Mouse (Mus musculus): ENCODE results near the gene Prr15. TPM values are rescaled to one million over a fixed set of nuclear protein-coding genes. Genes with fewer than 3 reads are reported as not detected.

The Prr15 gene
- polyA plus RNA-seq, 1 experiment from 2014 or later: 4.5 TPM

DNA sequence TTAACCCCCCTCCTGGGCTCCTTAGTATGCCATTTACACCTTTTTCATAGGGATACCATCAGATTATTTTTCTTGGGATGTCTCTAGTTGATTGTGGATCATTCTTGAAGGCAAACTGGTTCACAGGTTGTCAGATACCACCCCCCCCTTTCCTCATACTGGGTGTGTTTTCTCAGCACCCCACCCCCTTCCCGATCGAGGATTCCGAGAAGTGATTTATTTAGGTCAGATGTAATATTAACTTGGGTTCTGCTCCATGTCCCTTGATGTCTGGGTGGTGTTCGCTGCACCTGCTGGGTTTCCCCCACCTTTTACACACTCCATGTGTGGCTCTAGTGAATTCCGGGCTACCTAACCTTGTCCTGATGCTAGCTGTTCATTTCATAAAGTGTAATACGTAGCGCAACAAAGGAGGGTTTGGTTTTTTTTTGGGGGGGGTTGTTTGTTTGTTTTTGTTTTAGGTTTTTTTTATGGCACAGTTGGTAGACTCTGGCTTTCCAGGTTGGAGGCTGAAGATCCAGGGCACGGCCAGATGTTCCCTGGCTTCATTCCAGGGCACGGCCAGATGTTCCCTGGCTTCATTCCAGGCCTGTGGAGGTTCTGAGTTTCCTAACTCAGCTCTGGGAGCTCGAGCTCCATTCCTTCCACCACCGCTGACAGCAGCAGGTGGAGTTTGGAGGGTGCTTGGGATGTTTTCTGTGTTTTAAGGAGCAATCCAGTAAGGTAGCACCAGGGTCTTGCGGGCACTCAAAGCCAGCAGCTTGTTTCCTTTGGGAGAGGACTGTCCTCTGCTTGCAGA lies 37.1 kb downstream of the Prr15 start:
- H3K4me1 ChIP-seq (ENCODE audit: control insufficient read depth, insufficient read depth, low read length): 0 out of 2 replicates have a peak, but pooled peaks cover 5% of the 10 kb centered on the region
- H3K36me3 ChIP-seq (ENCODE audit: control insufficient read depth, insufficient read depth, low read length): no peaks in the 10 kb centered on the region
- WGBS: 66% methylated on average over 12 of the region's 12 CpGs
- H3K4me2 ChIP-seq (ENCODE audit: low read depth, low read length): no peak overlapping the region
- H3K27ac ChIP-seq (replicated peaks; ENCODE audit: low read depth, low read length): no peak overlapping the region
- no peak overlapping the region for H3K9ac ChIP-seq (ENCODE audit: low read depth, low read length)
- H3K4me3 ChIP-seq (ENCODE audit: low read depth, low read length): no peak overlapping the region
- no peak for ATAC-seq (ENCODE audit: low read depth)
- no peaks in the 10 kb centered on the region for H3K27me3 ChIP-seq (replicated peaks; ENCODE audit: control insufficient read depth, insufficient read depth, low read length)
- H3K9me3 ChIP-seq (ENCODE audit: control insufficient read depth, low read length): no peaks in the 10 kb centered on the region
- no peak for DNase-seq (ENCODE audit: low spot score)

DNA sequence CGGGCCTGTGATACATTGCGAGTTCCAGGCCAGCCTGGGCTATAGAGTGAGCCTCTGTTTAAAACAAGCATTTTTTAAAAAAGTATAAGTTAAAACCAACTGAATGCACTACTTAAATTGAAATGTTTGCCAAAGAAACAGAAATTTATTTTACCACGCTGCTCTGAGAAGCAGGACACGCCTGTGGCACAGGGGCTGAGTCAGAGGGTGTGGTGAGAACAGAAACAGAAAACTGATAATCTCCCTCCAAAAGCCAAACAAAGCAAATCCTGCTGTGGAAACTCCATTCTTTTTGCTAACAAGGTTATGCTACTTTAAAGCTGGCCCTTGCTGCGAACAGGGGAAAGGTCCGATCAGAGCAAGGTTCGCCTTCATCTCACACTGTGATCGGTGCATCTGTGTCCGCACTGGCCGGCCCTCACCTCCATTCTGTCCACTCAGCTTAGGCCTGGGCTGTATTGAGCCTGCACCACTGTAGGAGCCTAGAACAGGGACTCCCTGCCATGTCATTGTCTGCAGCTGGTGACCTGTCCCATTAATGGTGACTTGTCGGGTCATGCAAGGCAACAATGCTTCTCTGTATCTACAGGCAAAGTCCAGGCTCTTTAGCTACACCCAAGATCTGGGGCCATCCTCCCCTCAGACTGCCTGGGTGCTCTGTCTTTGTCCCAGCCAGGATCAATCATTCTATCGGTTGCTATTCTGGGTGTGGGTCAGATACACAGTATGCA lies 38.9 kb downstream of the Prr15 start:
- ATAC-seq (ENCODE audit: low read depth) (no peak), DNase-seq (ENCODE audit: low spot score) (no peak)
- Histone ChIP-seq H3K9me3 (ENCODE audit: control insufficient read depth, low read length) (no peaks in the 10 kb centered on the region), H3K9ac (ENCODE audit: low read depth, low read length) (no peak overlapping the region), H3K4me3 (ENCODE audit: low read depth, low read length) (no peak overlapping the region), H3K27ac (replicated peaks; ENCODE audit: low read depth, low read length) (no peak overlapping the region), H3K36me3 (ENCODE audit: control insufficient read depth, insufficient read depth, low read length) (no peaks in the 10 kb centered on the region), H3K27me3 (replicated peaks; ENCODE audit: control insufficient read depth, insufficient read depth, low read length) (no peaks in the 10 kb centered on the region), H3K4me2 (ENCODE audit: low read depth, low read length) (no peak overlapping the region), H3K4me1 (ENCODE audit: control insufficient read depth, insufficient read depth, low read length) (0 out of 2 replicates have a peak, but pooled peaks cover 8% of the 10 kb centered on the region)
- WGBS: 78% methylated on average over 12 of the region's 12 CpGs

DNA sequence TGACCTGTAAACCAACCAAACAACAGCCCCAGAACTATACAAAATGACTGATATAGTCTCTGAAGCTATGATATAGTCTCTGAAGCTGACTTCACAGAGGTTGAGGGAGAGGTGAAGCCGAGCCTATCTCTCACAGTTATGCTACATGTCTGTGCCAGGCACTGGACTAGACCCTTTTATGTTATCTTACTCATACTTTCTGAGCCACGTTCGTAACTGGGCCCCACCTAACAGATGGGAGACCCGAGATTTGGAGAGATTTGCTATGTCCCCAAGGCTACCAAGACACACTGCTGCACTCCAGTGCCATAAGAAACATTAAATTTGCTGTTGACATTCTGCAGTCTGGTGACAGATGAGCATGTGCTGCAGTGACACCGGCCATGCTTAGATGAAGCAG lies 41.0 kb downstream of the Prr15 start:
- H3K27ac ChIP-seq (replicated peaks; ENCODE audit: low read depth, low read length): no peak overlapping the region
- no peaks in the 10 kb centered on the region for H3K9me3 ChIP-seq (ENCODE audit: control insufficient read depth, low read length)
- H3K36me3 ChIP-seq (ENCODE audit: control insufficient read depth, insufficient read depth, low read length): no peaks in the 10 kb centered on the region
- H3K4me2 ChIP-seq (ENCODE audit: low read depth, low read length): no peak overlapping the region
- 82% methylated on average over 5 of the region's 5 CpGs for WGBS
- no peak overlapping the region for H3K4me3 ChIP-seq (ENCODE audit: low read depth, low read length)
- no peak overlapping the region for H3K9ac ChIP-seq (ENCODE audit: low read depth, low read length)
- H3K27me3 ChIP-seq (replicated peaks; ENCODE audit: control insufficient read depth, insufficient read depth, low read length): no peaks in the 10 kb centered on the region
- DNase-seq (ENCODE audit: low spot score) (no peak), ATAC-seq (ENCODE audit: low read depth) (no peak)
- H3K4me1 ChIP-seq (ENCODE audit: control insufficient read depth, insufficient read depth, low read length): 0 out of 2 replicates have a peak, but pooled peaks cover 8% of the 10 kb centered on the region

DNA sequence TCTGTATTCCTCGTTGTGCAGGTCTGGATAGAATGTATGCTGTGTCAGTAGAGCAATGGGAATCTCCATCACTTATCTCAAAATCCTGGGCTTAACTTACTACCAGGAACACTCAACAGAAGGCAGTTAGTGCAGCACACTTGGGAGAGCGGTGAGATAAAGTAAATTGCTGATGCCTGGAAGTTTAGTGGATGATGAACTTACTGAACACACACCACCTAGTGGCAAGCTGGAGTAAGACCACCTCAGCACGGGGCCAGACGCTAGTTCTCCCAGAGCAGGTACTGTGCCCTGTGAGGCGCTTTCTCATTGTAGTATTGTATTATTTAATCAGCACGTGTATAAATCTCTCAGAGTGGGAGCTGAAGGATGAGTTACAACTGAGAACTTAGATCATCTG lies 42.4 kb downstream of the Prr15 start:
- DNase-seq (ENCODE audit: low spot score): peak; percentile 80
- H3K27me3 ChIP-seq (replicated peaks; ENCODE audit: control insufficient read depth, insufficient read depth, low read length): no peaks in the 10 kb centered on the region
- 0 out of 2 replicates have a peak, but pooled peaks cover 8% of the 10 kb centered on the region for H3K4me1 ChIP-seq (ENCODE audit: control insufficient read depth, insufficient read depth, low read length)
- 10% methylated on average over 6 of the region's 6 CpGs for WGBS
- no peak overlapping the region for H3K27ac ChIP-seq (replicated peaks; ENCODE audit: low read depth, low read length)
- H3K4me3 ChIP-seq (ENCODE audit: low read depth, low read length): no peak overlapping the region
- no peak overlapping the region for H3K4me2 ChIP-seq (ENCODE audit: low read depth, low read length)
- no peaks in the 10 kb centered on the region for H3K36me3 ChIP-seq (ENCODE audit: control insufficient read depth, insufficient read depth, low read length)
- H3K9me3 ChIP-seq (ENCODE audit: control insufficient read depth, low read length): no peaks in the 10 kb centered on the region
- no peak for ATAC-seq (ENCODE audit: low read depth)
- H3K9ac ChIP-seq (ENCODE audit: low read depth, low read length): no peak overlapping the region

DNA sequence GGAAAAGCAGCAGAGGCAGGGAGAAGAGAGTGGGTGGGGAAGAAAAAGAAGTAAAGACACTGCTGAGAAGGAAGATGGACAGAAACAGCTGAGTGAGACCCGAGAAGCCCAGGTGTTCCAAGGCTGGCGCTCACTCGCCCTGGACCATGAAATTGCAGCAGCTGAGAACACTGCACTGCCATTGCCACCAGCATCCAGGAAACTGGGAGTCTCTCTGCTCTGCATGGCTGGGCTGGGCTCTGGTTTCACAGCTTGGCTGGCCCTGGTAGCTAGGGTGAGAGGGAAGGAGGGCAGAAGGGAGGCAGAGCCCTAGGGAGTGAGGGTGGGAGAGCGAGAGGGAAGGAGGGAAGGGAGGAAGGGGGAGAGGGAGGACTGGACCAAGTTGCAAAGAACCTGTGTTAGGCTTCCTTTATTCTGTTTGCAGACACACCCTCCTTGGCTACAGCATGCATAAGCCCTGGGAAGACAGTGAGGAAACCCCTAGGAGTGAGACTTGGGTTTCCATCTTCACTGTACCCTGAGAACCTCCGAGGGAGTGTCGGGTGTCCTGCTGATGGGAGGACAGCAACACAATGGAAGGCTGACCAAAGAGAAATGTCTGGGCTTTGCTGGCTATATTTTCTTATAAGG lies 44.4 kb downstream of the Prr15 start:
- H3K9me3 ChIP-seq (ENCODE audit: control insufficient read depth, low read length): no peaks in the 10 kb centered on the region
- no peak overlapping the region for H3K9ac ChIP-seq (ENCODE audit: low read depth, low read length)
- H3K4me1 ChIP-seq (ENCODE audit: control insufficient read depth, insufficient read depth, low read length): 0 out of 2 replicates have a peak, but pooled peaks cover 3% of the 10 kb centered on the region
- DNase-seq (ENCODE audit: low spot score) (peak; percentile 88), ATAC-seq (ENCODE audit: low read depth) (peak; percentile 94)
- H3K4me2 ChIP-seq (ENCODE audit: low read depth, low read length): no peak overlapping the region
- no peak overlapping the region for H3K27ac ChIP-seq (replicated peaks; ENCODE audit: low read depth, low read length)
- no peaks in the 10 kb centered on the region for H3K36me3 ChIP-seq (ENCODE audit: control insufficient read depth, insufficient read depth, low read length)
- 37% methylated on average over 6 of the region's 6 CpGs for WGBS
- no peak overlapping the region for H3K4me3 ChIP-seq (ENCODE audit: low read depth, low read length)
- H3K27me3 ChIP-seq (replicated peaks; ENCODE audit: control insufficient read depth, insufficient read depth, low read length): 0 out of 2 replicates have a peak, but pooled peaks cover 2% of the 10 kb centered on the region

DNA sequence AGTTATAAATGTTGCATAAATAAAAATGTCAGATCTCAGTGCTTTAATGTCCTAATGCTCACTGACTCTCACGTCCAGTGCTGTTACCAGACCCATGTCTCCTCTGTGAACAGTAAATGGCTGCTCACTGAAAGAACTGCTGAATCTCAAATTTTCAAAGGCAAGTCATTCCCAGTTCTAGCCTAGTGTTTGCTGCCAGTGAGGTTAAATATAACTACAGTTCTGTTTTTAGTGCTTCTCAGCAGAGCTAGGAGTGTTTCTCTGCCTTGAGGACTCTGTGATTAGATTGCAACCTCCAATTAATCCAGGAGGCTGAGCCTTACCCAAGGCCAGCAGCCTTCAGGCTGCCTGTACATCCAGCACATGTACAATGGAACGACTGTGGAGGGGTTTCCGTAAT lies 46.2 kb downstream of the Prr15 start:
- H3K4me1 ChIP-seq (ENCODE audit: control insufficient read depth, insufficient read depth, low read length): 0 out of 2 replicates have a peak, but pooled peaks cover 3% of the 10 kb centered on the region
- H3K36me3 ChIP-seq (ENCODE audit: control insufficient read depth, insufficient read depth, low read length): no peaks in the 10 kb centered on the region
- H3K4me3 ChIP-seq (ENCODE audit: low read depth, low read length): no peak overlapping the region
- no peak overlapping the region for H3K27ac ChIP-seq (replicated peaks; ENCODE audit: low read depth, low read length)
- no peaks in the 10 kb centered on the region for H3K9me3 ChIP-seq (ENCODE audit: control insufficient read depth, low read length)
- H3K9ac ChIP-seq (ENCODE audit: low read depth, low read length): no peak overlapping the region
- no peak overlapping the region for H3K4me2 ChIP-seq (ENCODE audit: low read depth, low read length)
- WGBS: 84% methylated on average over 3 of the region's 3 CpGs
- 0 out of 2 replicates have a peak, but pooled peaks cover 2% of the 10 kb centered on the region for H3K27me3 ChIP-seq (replicated peaks; ENCODE audit: control insufficient read depth, insufficient read depth, low read length)
- ATAC-seq (ENCODE audit: low read depth): no peak
- DNase-seq (ENCODE audit: low spot score): no peak

DNA sequence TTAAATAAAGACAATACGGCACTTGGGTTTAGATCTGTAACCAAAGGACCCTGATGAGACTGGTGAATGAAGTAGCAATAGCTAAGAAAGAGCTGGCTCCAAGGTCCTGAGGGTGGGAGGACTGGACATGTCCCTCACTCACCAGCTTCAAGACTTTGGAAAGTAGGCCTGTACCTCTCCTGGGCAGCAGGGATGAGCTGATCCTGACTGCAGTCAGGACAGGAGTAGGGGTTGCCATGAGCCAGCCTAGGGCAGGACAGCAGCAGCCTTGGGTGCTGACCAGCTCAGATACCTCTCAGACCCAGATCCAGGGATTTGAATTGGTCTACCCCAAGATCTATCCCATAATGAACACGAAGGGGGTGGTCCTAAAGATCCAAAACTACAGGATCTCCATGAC lies 53.7 kb downstream of the Prr15 start:
- Histone ChIP-seq H3K9me3 (ENCODE audit: control insufficient read depth, low read length) (no peaks in the 10 kb centered on the region), H3K4me3 (ENCODE audit: low read depth, low read length) (no peak overlapping the region), H3K27me3 (replicated peaks; ENCODE audit: control insufficient read depth, insufficient read depth, low read length) (0 out of 2 replicates have a peak, but pooled peaks cover 2% of the 10 kb centered on the region), H3K4me1 (ENCODE audit: control insufficient read depth, insufficient read depth, low read length) (peaks cover 8% of the 10 kb centered on the region), H3K9ac (ENCODE audit: low read depth, low read length) (no peak overlapping the region), H3K36me3 (ENCODE audit: control insufficient read depth, insufficient read depth, low read length) (no peaks in the 10 kb centered on the region), H3K4me2 (ENCODE audit: low read depth, low read length) (no peak overlapping the region), H3K27ac (replicated peaks; ENCODE audit: low read depth, low read length) (no peak overlapping the region)
- 73% methylated on average over 2 of the region's 2 CpGs for WGBS
- no peak for DNase-seq (ENCODE audit: low spot score)
- ATAC-seq (ENCODE audit: low read depth): no peak

Data from embryonic facial prominence, embryonic 14.5 days (tissue).